Mouse (Mus musculus): ENCODE data around the gene Gp6.

DNA sequence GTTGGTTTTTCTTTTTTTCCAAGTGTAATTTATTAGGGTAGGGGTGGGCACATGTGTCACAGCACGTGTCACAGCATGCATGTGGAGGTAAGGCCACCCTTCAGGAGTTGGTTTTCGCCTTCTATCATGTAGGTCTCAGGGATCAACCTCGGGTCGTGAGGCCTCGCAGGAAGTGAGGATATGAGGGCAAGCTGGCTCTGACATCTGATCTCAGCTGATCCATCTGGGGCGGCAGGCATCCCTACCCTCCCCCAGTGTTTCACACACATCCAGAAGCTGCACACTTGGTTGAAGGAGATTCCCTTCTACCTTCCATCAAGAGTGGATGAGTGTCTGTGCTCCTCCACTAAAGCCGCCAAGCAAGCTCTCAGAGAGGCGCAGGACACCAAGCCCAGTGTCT, 34.5 kb upstream of the Gp6 start:
- no peak for TF ChIP-seq CTCF (IDR thresholded peaks at IDR 0.05)
- no peak for TF ChIP-seq POLR2A (IDR thresholded peaks at IDR 0.05; ENCODE audit: insufficient read depth, low read depth, low read length)
